Mouse (Mus musculus): ENCODE data around the gene Wdr31.

The Wdr31 gene

DNA sequence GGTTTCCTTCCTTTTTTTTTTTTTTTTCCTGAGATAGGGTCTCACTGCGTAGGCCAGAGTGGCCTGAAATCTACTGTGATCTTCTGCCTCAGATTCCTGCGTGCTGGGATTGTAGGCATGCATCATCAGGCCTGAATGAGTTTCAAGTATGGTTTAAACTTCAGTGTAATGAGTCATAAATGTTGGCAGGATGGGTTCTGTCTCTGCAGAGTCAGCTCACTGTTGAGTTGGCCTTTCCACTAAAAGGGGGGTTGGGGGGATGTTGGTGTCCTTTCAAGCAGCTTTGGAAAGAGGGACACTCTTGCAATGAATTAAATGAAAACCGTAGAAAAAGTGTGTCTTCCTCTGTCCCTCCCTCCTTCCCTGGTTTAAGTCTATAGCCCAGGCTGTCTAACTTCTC, 71.7 kb downstream of the Wdr31 start:
- no peak for DNase-seq (ENCODE audit: extremely low read depth, low read depth)
